Mouse (Mus musculus): Measurements from ENCODE around the gene Vasp. TPM values are rescaled to one million over a fixed set of nuclear protein-coding genes. Genes with fewer than 3 reads are reported as not detected.

The Vasp gene
- polyA plus RNA-seq, 1 experiment from 2014 or later = 62.3 TPM

- Histone ChIP-seq H3K27me3 (ENCODE audit: control insufficient read depth, insufficient read depth, low read length) (no peaks in the 10 kb centered on the region), H3K36me3 (ENCODE audit: control insufficient read depth, insufficient read depth, low read length) (peaks cover 28% of the 10 kb centered on the region; the same call in 1 of the 2 replicates), H3K4me1 (ENCODE audit: control insufficient read depth, insufficient read depth, low read length) (no peaks in the 10 kb centered on the region), H3K4me2 (ENCODE audit: low read depth, severe bottlenecking) (no peak overlapping the region), H3K9ac (ENCODE audit: low read length) (no peak overlapping the region), H3K9me3 (ENCODE audit: control insufficient read depth, low read length) (no peaks in the 10 kb centered on the region), H3K4me3 (ENCODE audit: low read depth, low read length) (no peak overlapping the region), H3K27ac (replicated peaks; ENCODE audit: low read depth, low read length) (no peak overlapping the region)
- DNase-seq (ENCODE audit: low spot score) = peak; percentile 61
- WGBS = 37% methylated on average over 11 of the region's 11 CpGs
- ATAC-seq (ENCODE audit: insufficient number of reproducible peaks, low FRiP score, low TSS enrichment, low read depth) = no peak; the same call in 1 of the 2 replicates
Observed at GRCm38 (mm10) chr7:19257390-19258022, 14.1 kb downstream of the Vasp start.

GRCm38 (mm10) chr7:19256567-19256966 is 15.1 kb downstream of the Vasp start:
- no peak overlapping the region for H3K27ac ChIP-seq (replicated peaks; ENCODE audit: low read depth, low read length)
- H3K9ac ChIP-seq (ENCODE audit: low read length) = no peak overlapping the region
- DNase-seq (ENCODE audit: low spot score) (no peak), ATAC-seq (ENCODE audit: insufficient number of reproducible peaks, low FRiP score, low TSS enrichment, low read depth) (no peak)
- 90% methylated on average over 7 of the region's 7 CpGs for WGBS
- H3K4me3 ChIP-seq (ENCODE audit: low read depth, low read length) = no peak overlapping the region
- no peaks in the 10 kb centered on the region for H3K4me1 ChIP-seq (ENCODE audit: control insufficient read depth, insufficient read depth, low read length)
- peaks cover 28% of the 10 kb centered on the region; the same call in 1 of the 2 replicates for H3K36me3 ChIP-seq (ENCODE audit: control insufficient read depth, insufficient read depth, low read length)
- no peak overlapping the region for H3K4me2 ChIP-seq (ENCODE audit: low read depth, severe bottlenecking)
- no peaks in the 10 kb centered on the region for H3K27me3 ChIP-seq (ENCODE audit: control insufficient read depth, insufficient read depth, low read length)
- no peaks in the 10 kb centered on the region for H3K9me3 ChIP-seq (ENCODE audit: control insufficient read depth, low read length)

DNA sequence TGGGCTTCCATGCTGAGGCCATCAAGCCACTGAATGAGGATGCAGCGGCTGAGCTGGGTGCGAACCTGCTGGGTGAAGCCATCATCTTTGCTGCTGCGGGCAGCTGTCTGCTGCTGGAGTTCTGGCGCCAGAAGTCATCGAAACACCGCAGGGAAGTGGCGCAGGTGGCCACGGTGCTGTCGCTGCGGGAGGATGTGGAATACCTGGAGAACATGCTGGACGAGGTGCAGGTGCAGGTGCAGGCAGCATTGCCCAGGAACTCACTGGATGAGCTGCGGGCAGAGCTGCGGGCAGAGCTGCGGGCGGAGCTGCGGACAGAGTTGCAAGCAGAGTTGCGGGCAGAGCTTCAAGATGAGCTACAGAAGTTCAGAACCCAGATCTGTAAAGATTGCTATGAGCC is 16.2 kb downstream of the Vasp start:
- 84% methylated on average over 17 of the region's 17 CpGs for WGBS
- ATAC-seq (ENCODE audit: insufficient number of reproducible peaks, low FRiP score, low TSS enrichment, low read depth) = no peak
- Histone ChIP-seq H3K27me3 (ENCODE audit: control insufficient read depth, insufficient read depth, low read length) (no peaks in the 10 kb centered on the region), H3K9ac (ENCODE audit: low read length) (no peak overlapping the region), H3K27ac (replicated peaks; ENCODE audit: low read depth, low read length) (no peak overlapping the region), H3K9me3 (ENCODE audit: control insufficient read depth, low read length) (no peaks in the 10 kb centered on the region), H3K4me2 (ENCODE audit: low read depth, severe bottlenecking) (no peak overlapping the region), H3K4me3 (ENCODE audit: low read depth, low read length) (no peak overlapping the region), H3K4me1 (ENCODE audit: control insufficient read depth, insufficient read depth, low read length) (no peaks in the 10 kb centered on the region), H3K36me3 (ENCODE audit: control insufficient read depth, insufficient read depth, low read length) (peaks cover 21% of the 10 kb centered on the region; the same call in 1 of the 2 replicates)
- no peak for DNase-seq (ENCODE audit: low spot score)

GRCm38 (mm10) chr7:19253437-19253836 is 18.2 kb downstream of the Vasp start:
- 69% methylated on average over 5 of the region's 5 CpGs for WGBS
- Histone ChIP-seq H3K4me3 (ENCODE audit: low read depth, low read length) (no peak overlapping the region), H3K27ac (replicated peaks; ENCODE audit: low read depth, low read length) (no peak overlapping the region), H3K4me1 (ENCODE audit: control insufficient read depth, insufficient read depth, low read length) (no peaks in the 10 kb centered on the region), H3K36me3 (ENCODE audit: control insufficient read depth, insufficient read depth, low read length) (peaks cover 17% of the 10 kb centered on the region; the same call in 1 of the 2 replicates), H3K9ac (ENCODE audit: low read length) (no peak overlapping the region), H3K9me3 (ENCODE audit: control insufficient read depth, low read length) (no peaks in the 10 kb centered on the region), H3K4me2 (ENCODE audit: low read depth, severe bottlenecking) (no peak overlapping the region), H3K27me3 (ENCODE audit: control insufficient read depth, insufficient read depth, low read length) (no peaks in the 10 kb centered on the region)
- ATAC-seq (ENCODE audit: insufficient number of reproducible peaks, low FRiP score, low TSS enrichment, low read depth) (no peak), DNase-seq (ENCODE audit: low spot score) (no peak)

DNA sequence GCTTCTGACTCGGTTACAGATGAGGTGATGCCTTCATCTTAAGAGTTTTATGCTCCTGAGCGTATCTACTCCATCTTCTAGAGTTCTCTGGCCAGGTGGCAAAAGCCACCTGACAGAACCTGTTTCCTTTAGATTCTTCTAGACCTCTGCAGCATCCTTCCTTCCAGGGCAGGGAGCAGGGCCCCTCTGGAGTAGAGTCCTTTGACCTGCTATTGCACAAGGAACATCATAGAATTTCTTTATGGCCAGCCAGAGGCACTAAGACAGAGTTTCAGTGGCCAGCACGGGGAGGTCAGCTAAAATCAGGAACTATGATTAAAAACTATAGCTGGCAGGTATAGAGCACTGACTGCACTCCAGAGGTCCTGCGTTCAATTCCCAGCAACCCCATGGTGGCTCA is 19.5 kb downstream of the Vasp start:
- Histone ChIP-seq H3K4me3 (ENCODE audit: low read depth, low read length) (no peak overlapping the region), H3K9me3 (ENCODE audit: control insufficient read depth, low read length) (no peaks in the 10 kb centered on the region; the same call in 1 of the 2 replicates), H3K27ac (replicated peaks; ENCODE audit: low read depth, low read length) (no peak overlapping the region), H3K36me3 (ENCODE audit: control insufficient read depth, insufficient read depth, low read length) (peaks cover 6% of the 10 kb centered on the region; the same call in 1 of the 2 replicates), H3K4me1 (ENCODE audit: control insufficient read depth, insufficient read depth, low read length) (no peaks in the 10 kb centered on the region), H3K27me3 (ENCODE audit: control insufficient read depth, insufficient read depth, low read length) (no peaks in the 10 kb centered on the region), H3K4me2 (ENCODE audit: low read depth, severe bottlenecking) (no peak overlapping the region), H3K9ac (ENCODE audit: low read length) (no peak overlapping the region)
- no peak for DNase-seq (ENCODE audit: low spot score)
- no peak for ATAC-seq (ENCODE audit: insufficient number of reproducible peaks, low FRiP score, low TSS enrichment, low read depth)
- 81% methylated on average over 4 of the region's 4 CpGs for WGBS

- Histone ChIP-seq H3K27me3 (ENCODE audit: control insufficient read depth, insufficient read depth, low read length) (no peaks in the 10 kb centered on the region), H3K4me3 (ENCODE audit: low read depth, low read length) (no peak overlapping the region), H3K27ac (replicated peaks; ENCODE audit: low read depth, low read length) (no peak overlapping the region), H3K36me3 (ENCODE audit: control insufficient read depth, insufficient read depth, low read length) (no peaks in the 10 kb centered on the region; the same call in 1 of the 2 replicates), H3K9me3 (ENCODE audit: control insufficient read depth, low read length) (no peaks in the 10 kb centered on the region; the same call in 1 of the 2 replicates), H3K4me1 (ENCODE audit: control insufficient read depth, insufficient read depth, low read length) (no peaks in the 10 kb centered on the region), H3K4me2 (ENCODE audit: low read depth, severe bottlenecking) (no peak overlapping the region), H3K9ac (ENCODE audit: low read length) (no peak overlapping the region)
- ATAC-seq (ENCODE audit: insufficient number of reproducible peaks, low FRiP score, low TSS enrichment, low read depth) (no peak), DNase-seq (ENCODE audit: low spot score) (no peak)
- 98% methylated on average over 2 of the region's 2 CpGs for WGBS
Observed at GRCm38 (mm10) chr7:19247511-19247910, 24.1 kb downstream of the Vasp start.

GRCm38 (mm10) chr7:19246855-19247254 is 24.8 kb downstream of the Vasp start:
- WGBS = 91% methylated on average over 1 of the region's 1 CpGs

DNA sequence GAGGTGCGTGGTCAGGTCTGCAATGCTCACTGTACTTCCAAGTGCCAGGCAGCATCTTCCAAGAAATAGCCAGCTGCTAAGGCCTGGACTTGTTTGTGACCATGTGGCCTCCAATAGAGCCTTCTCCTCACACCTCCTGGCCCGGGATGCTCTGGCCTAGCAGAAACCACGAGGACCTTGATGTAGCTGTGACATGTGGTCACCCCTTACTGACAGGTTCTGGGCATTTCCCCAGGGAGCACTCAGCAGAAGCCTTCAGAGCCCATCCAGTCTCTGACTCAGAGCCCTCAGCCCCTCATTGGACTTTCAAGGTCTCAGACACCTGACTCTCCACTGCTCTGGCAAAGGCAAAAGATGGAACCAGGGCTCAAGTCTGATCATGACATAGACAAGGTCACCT is 26.5 kb downstream of the Vasp start:
- Histone ChIP-seq H3K4me2 (ENCODE audit: low read depth, severe bottlenecking) (no peak overlapping the region), H3K9ac (ENCODE audit: low read length) (no peak overlapping the region), H3K27me3 (ENCODE audit: control insufficient read depth, insufficient read depth, low read length) (no peaks in the 10 kb centered on the region), H3K4me3 (ENCODE audit: low read depth, low read length) (no peak overlapping the region), H3K9me3 (ENCODE audit: control insufficient read depth, low read length) (no peaks in the 10 kb centered on the region; the same call in 1 of the 2 replicates), H3K4me1 (ENCODE audit: control insufficient read depth, insufficient read depth, low read length) (no peaks in the 10 kb centered on the region), H3K27ac (replicated peaks; ENCODE audit: low read depth, low read length) (no peak overlapping the region), H3K36me3 (ENCODE audit: control insufficient read depth, insufficient read depth, low read length) (no peaks in the 10 kb centered on the region; the same call in 1 of the 2 replicates)
- DNase-seq (ENCODE audit: low spot score) (no peak), ATAC-seq (ENCODE audit: insufficient number of reproducible peaks, low FRiP score, low TSS enrichment, low read depth) (no peak)
- WGBS = 84% methylated on average over 3 of the region's 3 CpGs

More at GRCm38 (mm10) chr7:19246855-19247254, 24.8 kb downstream of the Vasp start:
- H3K4me3 ChIP-seq (ENCODE audit: low read depth, low read length) = no peak overlapping the region
- no peaks in the 10 kb centered on the region for H3K4me1 ChIP-seq (ENCODE audit: control insufficient read depth, insufficient read depth, low read length)
- no peak for ATAC-seq (ENCODE audit: insufficient number of reproducible peaks, low FRiP score, low TSS enrichment, low read depth)
- H3K9ac ChIP-seq (ENCODE audit: low read length) = no peak overlapping the region
- no peak overlapping the region for H3K4me2 ChIP-seq (ENCODE audit: low read depth, severe bottlenecking)
- no peaks in the 10 kb centered on the region; the same call in 1 of the 2 replicates for H3K36me3 ChIP-seq (ENCODE audit: control insufficient read depth, insufficient read depth, low read length)
- H3K27ac ChIP-seq (replicated peaks; ENCODE audit: low read depth, low read length) = no peak overlapping the region
- no peak for DNase-seq (ENCODE audit: low spot score)
- H3K9me3 ChIP-seq (ENCODE audit: control insufficient read depth, low read length) = no peaks in the 10 kb centered on the region; the same call in 1 of the 2 replicates
- no peaks in the 10 kb centered on the region for H3K27me3 ChIP-seq (ENCODE audit: control insufficient read depth, insufficient read depth, low read length)
